Mouse (Mus musculus): ENCODE data around the gene Vmn1r221. TPM values are rescaled to one million over a fixed set of nuclear protein-coding genes. Genes with fewer than 3 reads are reported as not detected.

Vmn1r221 gene
- total RNA-seq (2023): not detected

GRCm38 (mm10) chr13:23213827-23214226, at the start of gene Vmn1r221:
Vmn1r221 (plus strand) TSS chr13:23214127.

GRCm38 (mm10) chr13:23187875-23188274, 26.1 kb upstream of the Vmn1r221 start, which contains the start of gene Vmn1r220:
Vmn1r220 (minus strand) TSS chr13:23187975.

GRCm38 (mm10) chr13:23235847-23236246, 21.9 kb downstream of the Vmn1r221 start, which contains the start of gene Vmn1r222:
Vmn1r222 (minus strand) TSS chr13:23235947.

GRCm38 (mm10) chr13:23246834-23247233, 32.9 kb downstream of the Vmn1r221 start, which contains the start of gene Vmn1r223:
Vmn1r223 (plus strand) TSS chr13:23247134.

Other genes starting within 250 kb of the Vmn1r221 start
- not detected for gene Vmn1r213, start 206.5 kb upstream of the Vmn1r221 start, total RNA-seq (2023)
- not detected for gene Vmn1r214, start 183.7 kb upstream of the Vmn1r221 start, total RNA-seq (2023)
- gene Vmn1r215, start 146.1 kb upstream of the Vmn1r221 start, total RNA-seq (2023): not detected
- not detected for gene Vmn1r217, start 95.9 kb upstream of the Vmn1r221 start, total RNA-seq (2023)
- not detected for gene Vmn1r218, start 81.0 kb upstream of the Vmn1r221 start, total RNA-seq (2023)
- gene Vmn1r219, start 54.8 kb upstream of the Vmn1r221 start, total RNA-seq (2023): not detected
- gene Vmn1r220, start 26.2 kb upstream of the Vmn1r221 start, total RNA-seq (2023): not detected
- not detected for gene Vmn1r222, start 21.8 kb downstream of the Vmn1r221 start, total RNA-seq (2023)
- gene Vmn1r223, start 33.0 kb downstream of the Vmn1r221 start, total RNA-seq (2023): not detected
- 19.2 TPM for gene Zfp322a, start 155.1 kb downstream of the Vmn1r221 start, total RNA-seq (2023)
- 18.1 TPM for gene Abt1, start 209.7 kb downstream of the Vmn1r221 start, total RNA-seq (2023)